Mouse (Mus musculus) embryonic fibroblast, embryonic 13.5 days (primary cell): Measurements from ENCODE around the gene Orm2.
A peak's percentile ranks its signal among the peaks of the same experiment; 100 is the strongest.

ENCODE experiments used
- CTCF ChIP-seq: IDR thresholded peaks from 2 replicates; pipeline ENCODE4 v1.5.1; 2011; ENCODE audit warnings: mild to moderate bottlenecking, control low read depth, low read length, moderate library complexity, borderline replicate concordance; ENCODE audit not compliant: insufficient read depth
- POLR2A ChIP-seq: IDR thresholded peaks from 2 replicates; pipeline ENCODE4 v1.6.1; 2011; ENCODE audit warnings: low read depth, mild to moderate bottlenecking, control low read depth, low read length, moderate library complexity

DNA sequence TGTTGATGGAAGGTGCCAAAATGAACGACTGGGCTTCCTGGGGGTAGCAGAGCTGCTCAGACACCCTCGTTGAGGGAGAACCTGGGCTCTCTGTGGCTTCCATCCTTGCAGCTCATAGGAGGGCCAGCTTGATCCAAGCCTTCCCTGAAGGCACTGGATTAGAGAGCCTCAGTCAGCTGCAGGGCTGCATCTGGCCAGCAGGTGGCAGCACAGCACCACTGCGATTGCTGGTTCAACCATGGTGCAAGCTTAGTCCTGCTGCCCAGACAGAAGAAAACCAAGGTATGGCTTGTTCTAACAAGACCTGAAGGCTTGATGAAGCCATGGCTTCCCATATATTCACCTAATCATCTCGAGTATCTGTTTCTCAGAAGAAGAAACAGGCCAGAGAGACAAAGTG lies 6.3 kb downstream of the Orm2 start:
- TF ChIP-seq CTCF (peak; percentile 99), POLR2A (no peak)
